Mouse (Mus musculus): Measurements from ENCODE around the gene Specc1l.

DNA sequence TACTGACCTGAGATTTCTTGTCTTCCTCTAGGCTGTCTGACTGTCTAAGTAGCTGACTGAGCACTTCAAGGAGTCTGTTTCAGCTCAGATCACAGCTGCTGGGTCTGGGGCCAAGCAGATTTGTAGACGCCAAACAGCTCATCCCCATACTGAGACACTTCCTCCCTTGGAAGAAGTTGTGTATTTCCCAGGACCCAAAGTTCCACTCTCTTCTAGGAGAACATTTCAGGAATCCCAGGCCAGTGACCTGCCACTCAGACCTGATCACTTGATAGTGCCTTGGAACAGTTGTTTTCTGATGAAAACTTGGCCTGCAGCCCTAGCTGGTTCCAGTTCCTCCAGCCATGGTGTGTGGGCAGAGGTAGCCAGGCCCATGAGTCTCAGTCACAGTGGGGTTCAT lies 11.1 kb upstream of the Specc1l start:
- TF ChIP-seq EP300 (optimal IDR thresholded peaks at IDR 0.05) (no peak), CTCF (IDR thresholded peaks at IDR 0.05; ENCODE audit: low read depth) (no peak)
